Comparison of ENCODE assay signal across 15 mouse cellular contexts in the genomic region with DNA sequence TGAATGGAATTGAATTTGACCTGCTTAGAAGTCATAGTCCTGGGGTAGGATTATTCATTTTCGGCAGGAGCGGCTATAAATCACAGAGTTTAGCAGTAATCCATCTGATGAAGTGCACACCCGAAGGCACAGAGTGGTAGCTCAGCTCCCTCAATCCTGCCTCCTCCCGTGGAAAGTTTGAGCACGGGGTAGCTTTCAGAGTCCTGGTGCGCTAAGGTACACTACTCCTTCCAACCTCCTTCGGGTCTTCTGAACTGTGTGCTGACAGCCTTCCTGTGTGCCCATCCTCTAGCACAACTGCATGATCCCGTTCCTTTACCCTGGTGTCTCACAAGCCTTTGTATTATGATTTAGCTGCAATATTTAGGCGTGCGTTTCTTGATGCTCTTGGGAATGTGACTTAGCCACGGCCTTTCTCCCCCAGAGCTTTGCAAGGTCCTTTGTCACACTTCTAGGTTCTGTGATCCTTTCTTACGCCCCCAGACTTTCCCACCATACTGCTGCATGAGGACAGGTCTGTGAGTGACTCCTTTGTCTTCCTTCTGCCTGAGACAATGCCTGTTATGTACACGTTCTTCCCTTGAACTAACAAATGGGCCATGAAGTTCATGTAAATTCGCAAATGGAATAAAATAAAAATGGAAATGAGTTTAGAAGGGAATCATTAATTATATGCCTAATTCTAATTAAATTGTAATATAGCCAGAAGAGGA. TPM values are rescaled to one million over a fixed set of nuclear protein-coding genes. Genes with fewer than 3 reads are reported as not detected.
DNase-seq lines count a peak whose midpoint lies in the region; ATAC-seq and TF ChIP-seq lines count a peak whose summit lies in the region.
"Had no signal": no experiment of that assay in that cellular context is flagged by ENCODE, and none has a peak within 500 bp of the region (broad histone marks: within the 10 kb centered on the region; RNA-seq: fewer than 3 reads in every experiment).

No protein-coding gene starts in this region.

- H3K4me2 ChIP-seq in forebrain, embryonic 11.5 days (ENCODE audit: low read depth, low read length, severe bottlenecking) = no peak overlapping the region
- peak overlapping the region; percentile 48 for H3K4me2 ChIP-seq in hindbrain, embryonic 13.5 days
- H3K4me2 ChIP-seq in midbrain, embryonic 16.5 days (ENCODE audit: low read length) = peak overlapping the region; percentile 1; the same call in 1 of the 2 replicates
- H3K4me2 ChIP-seq: liver, embryonic 13.5 days had no signal

- H3K4me1 ChIP-seq in kidney, adult 2 months (ENCODE audit: control insufficient read depth, insufficient read depth, low read length) = peaks cover 14% of the 10 kb centered on the region
- peaks cover 4% of the 10 kb centered on the region; the same call in 1 of the 2 replicates for H3K4me1 ChIP-seq in forebrain, embryonic 11.5 days (replicated peaks; ENCODE audit: control insufficient read depth, insufficient read depth, low read length)
- peaks cover 30% of the 10 kb centered on the region for H3K4me1 ChIP-seq in hindbrain, embryonic 13.5 days (replicated peaks)
- peaks cover 6% of the 10 kb centered on the region for H3K4me1 ChIP-seq in midbrain, embryonic 16.5 days (ENCODE audit: control insufficient read depth, insufficient read depth, low read length)

- TF ChIP-seq POLR2A in kidney, adult 2 months (IDR thresholded peaks at IDR 0.05; ENCODE audit: low read depth, low read length) = no peak

- peak; percentile 65 for ATAC-seq in forebrain, embryonic 11.5 days (replicated peaks; ENCODE audit: low FRiP score)
- ATAC-seq in hindbrain, embryonic 13.5 days (ENCODE audit: low FRiP score) = peak; percentile 73
- ATAC-seq in midbrain, embryonic 16.5 days = peak; percentile 47

- H3K27ac ChIP-seq in kidney, adult 2 months (ENCODE audit: insufficient read depth, low read depth, low read length) = peak overlapping the region; percentile 33; the same call in 1 of the 2 replicates
- H3K27ac ChIP-seq in forebrain, embryonic 11.5 days (ENCODE audit: low read depth, low read length) = 0 out of 2 replicates have a peak overlapping the region, but pooled peaks have one; percentile 57
- peak overlapping the region; percentile 82 for H3K27ac ChIP-seq in hindbrain, embryonic 13.5 days
- H3K27ac ChIP-seq in midbrain, embryonic 16.5 days (ENCODE audit: low read length) = 0 out of 2 replicates have a peak overlapping the region, but pooled peaks have one; percentile 6
- H3K27ac ChIP-seq: heart, embryonic 10.5 days; liver, embryonic 13.5 days had no signal

- 62% methylated on average over 14 of the region's 14 CpGs for WGBS in kidney, adult 2 months
- WGBS in forebrain, embryonic 11.5 days = 47% methylated on average over 14 of the region's 14 CpGs
- WGBS in hindbrain, embryonic 13.5 days = 31% methylated on average over 14 of the region's 14 CpGs
- 36% methylated on average over 14 of the region's 14 CpGs for WGBS in midbrain, embryonic 16.5 days

- no peak overlapping the region for H3K9ac ChIP-seq in forebrain, embryonic 11.5 days (ENCODE audit: low read length)
- H3K9ac ChIP-seq in hindbrain, embryonic 13.5 days = no peak overlapping the region
- no peak overlapping the region for H3K9ac ChIP-seq in midbrain, embryonic 16.5 days (ENCODE audit: low read depth, low read length)
- H3K9ac ChIP-seq: liver, embryonic 13.5 days had no signal

- no peak overlapping the region for H3K4me3 ChIP-seq in kidney, adult 2 months (ENCODE audit: insufficient read depth, low read depth, low read length)
- no peak overlapping the region for H3K4me3 ChIP-seq in forebrain, embryonic 11.5 days (ENCODE audit: low read depth, low read length)
- peak overlapping the region; percentile 1; the same call in 1 of the 2 replicates for H3K4me3 ChIP-seq in hindbrain, embryonic 13.5 days
- no peak overlapping the region for H3K4me3 ChIP-seq in midbrain, embryonic 16.5 days (ENCODE audit: low read depth, low read length)
- H3K4me3 ChIP-seq: heart, embryonic 10.5 days; liver, embryonic 13.5 days; myocyte had no signal

- intact Hi-C loops in left cerebral cortex, postnatal 25 days (cut with DNase I) = no loop called here

- H3K36me3 ChIP-seq in kidney, adult 2 months (ENCODE audit: control insufficient read depth, insufficient read depth, low read length) = peaks cover 1% of the 10 kb centered on the region; the same call in 1 of the 2 replicates
- peaks cover 6% of the 10 kb centered on the region; the same call in 1 of the 2 replicates for H3K36me3 ChIP-seq in forebrain, embryonic 11.5 days (ENCODE audit: control insufficient read depth, insufficient read depth, low read length)
- peaks cover 7% of the 10 kb centered on the region for H3K36me3 ChIP-seq in hindbrain, embryonic 13.5 days
- H3K36me3 ChIP-seq in midbrain, embryonic 16.5 days (ENCODE audit: control insufficient read depth, insufficient read depth, low read length) = peaks cover 2% of the 10 kb centered on the region; the same call in 1 of the 2 replicates

- no peak for DNase-seq in kidney, adult 2 months
- no peak for DNase-seq in kidney, postnatal 36 days
- DNase-seq in forebrain, embryonic 11.5 days (ENCODE audit: low spot score) = no peak
- no peak for DNase-seq in gastrocnemius, adult 8-10 months (ENCODE audit: low spot score in 2 of 2)
- no peak for DNase-seq in left cerebral cortex, postnatal 25 days (ENCODE audit: low spot score in 2 of 2)
- no peak for DNase-seq in ovary, postnatal 36 days (ENCODE audit: low spot score)
- DNase-seq: adrenal gland, postnatal 10 days; heart, postnatal 4 days; liver, embryonic 13.5 days; lung, postnatal 4 days; right cerebral cortex, postnatal 14 days had no signal

- no peaks in the 10 kb centered on the region for H3K27me3 ChIP-seq in kidney, adult 2 months (replicated peaks; ENCODE audit: control insufficient read depth, insufficient read depth, low read length)
- H3K27me3 ChIP-seq in forebrain, embryonic 11.5 days (ENCODE audit: control insufficient read depth, insufficient read depth, low read length) = no peaks in the 10 kb centered on the region
- no peaks in the 10 kb centered on the region for H3K27me3 ChIP-seq in hindbrain, embryonic 13.5 days
- H3K27me3 ChIP-seq in midbrain, embryonic 16.5 days (ENCODE audit: control insufficient read depth, insufficient read depth, low read depth, low read length) = no peaks in the 10 kb centered on the region
- H3K27me3 ChIP-seq: liver, embryonic 13.5 days had no signal

- no peak for TF ChIP-seq CTCF in kidney, adult 2 months (conservative IDR thresholded peaks at IDR 0.05; ENCODE audit: insufficient read depth, insufficient read length, low read depth, low read length)

- no peaks in the 10 kb centered on the region for H3K9me3 ChIP-seq in forebrain, embryonic 11.5 days (ENCODE audit: control insufficient read depth, low read length)
- no peaks in the 10 kb centered on the region for H3K9me3 ChIP-seq in hindbrain, embryonic 13.5 days
- H3K9me3 ChIP-seq in midbrain, embryonic 16.5 days (replicated peaks; ENCODE audit: control insufficient read depth, low read length, poor library complexity, severe bottlenecking) = no peaks in the 10 kb centered on the region
- H3K9me3 ChIP-seq: heart, embryonic 10.5 days; liver, embryonic 13.5 days had no signal

RNA-seq across cellular contexts. Expression of a gene that starts 11.8 kb away (rescaled TPM):
- polyA plus RNA-seq in kidney, adult 2 months (2012; rRNA removed) = 7.9 and 8.8 TPM in 2 replicates
- polyA plus RNA-seq in forebrain, embryonic 11.5 days (2014; fragmentation: Nextera tagmentation; extraction: Ambion mirVana) = 41.9 and 42.9 TPM in 2 replicates
- polyA plus RNA-seq in hindbrain, embryonic 13.5 days (2015; fragmentation: Nextera tagmentation; extraction: Ambion mirVana) = 19.6 and 21.5 TPM in 2 replicates
- 10.4 and 12.0 TPM in 2 replicates for polyA plus RNA-seq in midbrain, embryonic 16.5 days (2015; fragmentation: Nextera tagmentation; extraction: Ambion mirVana)
- 10 to 100 TPM; 10.3 to 16.6 (median 13.4) TPM for total RNA-seq in gastrocnemius, adult 8-10 months (2022)
- 10 to 100 TPM; 18.7 to 20.6 TPM for total RNA-seq in left cerebral cortex, postnatal 25 days (2021)

Comparison
In these comparisons a context has a peak if more than half of its experiments do, and no peak if none do; other contexts are left out.
1. H3K27ac ChIP-seq: peak in every context shown above with its lines; median percentile 82 in hindbrain, embryonic 13.5 days; 57 in forebrain, embryonic 11.5 days; 33 in kidney, adult 2 months; 6 in midbrain, embryonic 16.5 days.